Mouse (Mus musculus) cerebellum, adult 2 months (tissue): ENCODE data around the gene Gm49395. TPM values are rescaled to one million over a fixed set of nuclear protein-coding genes. Genes with fewer than 3 reads are reported as not detected.
A peak's percentile ranks its signal among the peaks of the same experiment; 100 is the strongest.

Experiments used
- DNase-seq, 2 experiments: peaks; one replicate each; pipeline ENCODE4 v3.0.0; 2021
- H3K27ac ChIP-seq: fragments of 200-500 bp; 2 replicates; pipeline ENCODE4 v1.5.1; 2012; ENCODE audit warnings: low read length, control low read depth, inconsistent platforms; ENCODE audit not compliant: insufficient read depth
- H3K27me3 ChIP-seq: fragments of 200-500 bp; 2 replicates; pipeline ENCODE4 v1.6.1; 2012; ENCODE audit warnings: inconsistent platforms, mild to moderate bottlenecking, low read length, moderate library complexity; ENCODE audit not compliant: control insufficient read depth, insufficient read depth
- H3K4me1 ChIP-seq: fragments of 200-500 bp; 2 replicates; pipeline ENCODE4 v1.6.1; 2011; ENCODE audit warnings: low read length; ENCODE audit not compliant: control insufficient read depth, insufficient read depth
- H3K4me3 ChIP-seq: fragments of 200-500 bp; replicated peaks from 2 replicates; pipeline ENCODE3; 2011; ENCODE audit warnings: mild to moderate bottlenecking, low read depth, low read length, control low read depth; ENCODE audit not compliant: insufficient read depth
- CTCF ChIP-seq: fragments of 200-500 bp; IDR thresholded peaks from 2 replicates; pipeline ENCODE4 v1.5.1; 2011; ENCODE audit warnings: low read depth, mild to moderate bottlenecking, control low read depth, low read length, moderate library complexity, borderline replicate concordance; ENCODE audit not compliant: insufficient read depth
- POLR2A ChIP-seq: fragments of 200-500 bp; IDR thresholded peaks from 2 replicates; pipeline ENCODE4 v1.6.1; 2011; ENCODE audit warnings: low read length, control low read depth, borderline replicate concordance; ENCODE audit not compliant: insufficient read depth
- WGBS: fragments of 180-500 bp; shearing (Covaris S2); methylation state at CpG from one replicate; pipeline ENCODE4 v1.1.7; 2018; 5-methylcytosine and 5-hydroxymethylcytosine counted together
- polyA plus RNA-seq: library from polyadenylated mRNA; depleted of rRNA; stranded (reverse); fragments of >200 nt; gene quantifications from 2 replicates; pipeline ENCODE4 v1.2.3, GENCODE M21; 2012; rRNA removed

Gene Gm49395
- polyA plus RNA-seq = 0.54 and 0.80 TPM in 2 replicates

DNA sequence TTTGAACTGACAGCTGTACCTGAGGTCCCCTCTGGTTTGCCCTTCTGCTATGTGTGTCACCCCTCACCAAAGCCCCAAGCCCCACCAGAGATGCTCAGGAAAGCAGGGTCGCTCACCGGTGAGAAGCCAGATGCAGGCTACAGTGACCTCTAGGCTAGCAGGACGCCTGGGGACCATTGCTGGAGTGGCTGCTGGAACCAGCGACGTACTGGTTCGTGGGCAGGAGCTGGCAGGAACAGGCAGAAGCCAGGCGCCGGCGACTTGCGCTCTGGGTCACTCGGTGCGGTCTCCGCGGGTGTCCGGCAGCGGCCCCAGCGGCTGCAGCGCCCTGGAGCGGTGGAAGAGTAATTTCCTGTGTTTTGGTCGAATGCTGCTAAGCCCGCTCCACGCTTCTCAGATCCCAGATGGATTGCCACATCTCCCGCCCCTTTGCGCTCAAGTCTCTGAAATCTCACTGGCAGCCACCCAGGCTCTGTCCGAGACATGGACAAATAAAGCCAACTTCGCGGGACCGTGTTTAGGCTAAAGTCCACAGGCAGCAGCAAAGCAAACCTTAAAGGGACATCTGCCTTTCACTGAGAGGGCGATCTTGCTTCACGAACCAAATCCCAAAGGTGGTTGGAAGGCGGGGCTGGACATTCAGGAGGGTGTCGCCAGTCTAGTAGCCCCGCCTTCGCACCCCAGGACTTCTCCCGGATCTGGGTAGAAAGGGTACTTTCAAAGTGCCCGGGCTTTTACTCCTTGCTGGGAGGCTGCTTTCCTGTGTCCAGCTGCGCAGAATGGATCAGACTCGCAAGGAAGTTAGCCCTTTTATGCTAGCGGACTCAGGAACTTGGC is at the start of gene Gm49395, which contains the start of gene Itga1:
TSS of gene Gm49395 (minus strand) at position 567 of the 837 bp plus-strand sequence.
TSS of gene Itga1 (minus strand) at position 610 of the 837 bp plus-strand sequence.
- DNase-seq = peak; percentile 25 to 37
- H3K4me1 ChIP-seq = no peaks in the 10 kb centered on the region
- H3K27me3 ChIP-seq = no peaks in the 10 kb centered on the region
- H3K4me3 ChIP-seq = peak within 1 kb of the TSS; percentile 66
- H3K27ac ChIP-seq = no peak within 1 kb of the TSS; the same call in 1 of the 2 replicates
- no peak for TF ChIP-seq CTCF
- no peak for TF ChIP-seq POLR2A
- under 1% methylated on average over 39 of the region's 39 CpGs for WGBS

DNA sequence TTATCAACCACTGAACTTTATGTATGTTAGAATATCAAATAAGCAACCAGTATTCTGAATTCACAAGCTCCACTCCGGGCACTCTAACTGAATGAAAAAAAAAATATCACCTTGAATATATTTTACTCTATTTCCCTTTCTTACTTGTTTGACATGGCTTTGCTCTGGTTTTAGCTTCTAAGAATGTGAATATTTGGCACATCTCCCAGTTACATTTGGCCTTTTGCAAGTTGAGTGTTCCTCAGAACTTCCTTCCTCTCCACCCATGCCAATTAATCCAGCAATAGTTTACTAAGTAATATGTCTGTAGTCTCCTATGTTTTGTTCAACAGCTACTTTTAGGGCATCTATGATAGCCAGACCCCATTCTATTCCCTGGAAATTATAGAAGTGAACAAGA is 48.9 kb upstream of the Gm49395 start:
- Histone ChIP-seq H3K4me3 (no peak overlapping the region), H3K27ac (no peak overlapping the region), H3K27me3 (no peaks in the 10 kb centered on the region), H3K4me1 (no peaks in the 10 kb centered on the region)
- TF ChIP-seq CTCF (no peak), POLR2A (no peak)
- WGBS = 90% methylated on average over 1 of the region's 1 CpGs
- no peak for DNase-seq

DNA sequence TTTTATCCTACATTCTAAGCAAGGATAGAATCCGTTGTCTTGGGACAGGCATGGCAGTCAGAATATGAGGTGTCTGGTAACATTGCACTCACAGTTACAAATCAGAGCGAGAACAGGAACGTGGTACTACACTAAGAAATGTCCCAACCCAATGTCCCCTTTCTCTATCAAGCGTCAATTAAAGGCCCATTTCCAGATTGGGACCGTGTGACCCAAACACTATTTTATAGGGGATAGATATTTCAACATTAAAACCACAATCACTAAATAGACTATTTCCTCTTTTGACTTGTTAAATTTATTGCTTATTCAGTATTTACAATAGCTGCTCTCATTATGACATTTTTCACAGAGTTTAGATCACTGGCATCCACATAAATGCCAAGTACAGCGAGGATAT is 48.1 kb upstream of the Gm49395 start:
- Histone ChIP-seq H3K4me3 (no peak overlapping the region), H3K27me3 (no peaks in the 10 kb centered on the region), H3K4me1 (no peaks in the 10 kb centered on the region), H3K27ac (no peak overlapping the region)
- TF ChIP-seq CTCF (no peak), POLR2A (no peak)
- no peak for DNase-seq
- 91% methylated on average over 6 of the region's 6 CpGs for WGBS

DNA sequence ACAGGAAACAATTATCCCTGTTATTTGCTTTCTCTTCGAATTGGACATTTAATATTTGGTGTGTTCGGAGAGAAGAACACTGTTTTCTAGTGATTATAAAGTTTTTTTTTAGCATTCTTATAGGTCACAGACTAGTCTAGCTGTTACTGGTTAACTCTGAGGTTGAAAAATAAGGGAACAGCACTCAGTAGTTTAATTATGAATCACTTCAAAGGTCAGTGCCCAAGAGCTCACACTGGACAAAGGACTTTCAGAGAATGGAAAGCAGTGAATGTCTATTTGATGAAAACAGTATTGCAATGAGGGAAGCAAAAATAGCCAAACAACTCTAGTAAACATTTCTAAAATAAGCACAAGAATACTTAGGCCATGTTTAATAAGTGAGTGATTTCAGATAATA is 41.9 kb upstream of the Gm49395 start:
- 94% methylated on average over 2 of the region's 2 CpGs for WGBS
- Histone ChIP-seq H3K4me1 (no peaks in the 10 kb centered on the region), H3K4me3 (no peak overlapping the region), H3K27ac (no peak overlapping the region), H3K27me3 (no peaks in the 10 kb centered on the region)
- DNase-seq = no peak
- TF ChIP-seq CTCF = no peak
- TF ChIP-seq POLR2A = no peak

DNA sequence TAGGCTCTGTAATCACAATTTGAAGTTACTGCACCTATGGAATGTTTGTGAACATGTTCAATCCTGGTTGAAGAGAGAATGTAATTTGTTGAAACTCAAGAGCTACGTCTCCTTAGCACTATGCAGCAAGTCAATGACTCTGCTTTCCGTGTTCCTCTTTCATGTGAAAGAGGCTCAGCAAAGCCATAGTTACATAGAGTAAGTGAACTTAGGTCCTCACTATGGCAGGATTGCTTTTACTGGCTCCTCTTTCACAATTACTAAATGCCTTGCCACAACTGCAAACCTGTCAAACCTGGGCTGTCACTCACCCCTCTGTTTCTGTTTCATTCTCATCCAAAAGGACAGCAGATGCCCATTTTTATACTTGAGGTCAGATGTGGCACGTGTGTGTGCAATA is 40.3 kb upstream of the Gm49395 start:
- no peak for TF ChIP-seq POLR2A
- TF ChIP-seq CTCF = no peak
- H3K27me3 ChIP-seq = no peaks in the 10 kb centered on the region
- no peak overlapping the region for H3K27ac ChIP-seq
- DNase-seq = no peak
- WGBS = 89% methylated on average over 3 of the region's 3 CpGs
- H3K4me1 ChIP-seq = no peaks in the 10 kb centered on the region
- H3K4me3 ChIP-seq = no peak overlapping the region

DNA sequence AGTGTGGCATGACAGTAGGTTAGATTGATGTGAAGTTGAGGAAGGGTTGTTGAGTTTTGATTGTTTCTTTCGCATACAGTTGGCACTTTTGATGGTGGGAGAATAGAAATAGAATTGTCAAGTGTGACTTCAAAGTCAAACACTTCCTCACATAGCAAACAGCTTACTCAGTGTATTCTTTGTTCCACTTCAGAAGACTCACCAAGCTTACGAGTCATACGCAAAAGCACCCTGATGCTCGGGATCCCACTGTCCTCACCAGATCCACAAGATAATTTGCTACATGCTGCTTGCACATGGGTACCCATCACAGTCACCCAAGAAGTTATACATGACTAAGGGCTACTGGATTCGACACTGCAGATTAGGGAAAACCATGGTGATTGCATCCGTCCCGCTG is 36.8 kb upstream of the Gm49395 start:
- 87% methylated on average over 7 of the region's 7 CpGs for WGBS
- Histone ChIP-seq H3K4me1 (no peaks in the 10 kb centered on the region), H3K4me3 (no peak overlapping the region), H3K27me3 (no peaks in the 10 kb centered on the region), H3K27ac (no peak overlapping the region)
- no peak for DNase-seq
- no peak for TF ChIP-seq POLR2A
- no peak for TF ChIP-seq CTCF

DNA sequence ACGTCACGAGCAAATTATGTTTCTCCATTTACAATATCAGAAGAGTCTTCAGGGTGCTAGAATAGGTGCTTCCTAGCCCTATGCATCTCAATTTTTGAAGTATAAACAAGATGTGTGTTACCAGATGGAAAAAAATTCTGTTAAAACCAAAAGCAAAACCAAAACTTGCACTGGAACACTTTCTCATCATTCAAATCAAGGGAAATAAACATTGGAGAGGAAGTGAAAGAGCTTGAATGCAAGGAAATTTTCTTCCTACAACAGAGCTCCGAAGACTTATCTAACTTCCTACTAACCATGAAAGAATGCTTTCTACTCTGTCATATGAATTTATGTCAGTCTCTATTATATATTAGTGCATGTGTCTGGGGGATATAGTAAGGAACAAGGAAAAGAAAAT is 35.0 kb upstream of the Gm49395 start:
- WGBS = 91% methylated on average over 3 of the region's 3 CpGs

DNA sequence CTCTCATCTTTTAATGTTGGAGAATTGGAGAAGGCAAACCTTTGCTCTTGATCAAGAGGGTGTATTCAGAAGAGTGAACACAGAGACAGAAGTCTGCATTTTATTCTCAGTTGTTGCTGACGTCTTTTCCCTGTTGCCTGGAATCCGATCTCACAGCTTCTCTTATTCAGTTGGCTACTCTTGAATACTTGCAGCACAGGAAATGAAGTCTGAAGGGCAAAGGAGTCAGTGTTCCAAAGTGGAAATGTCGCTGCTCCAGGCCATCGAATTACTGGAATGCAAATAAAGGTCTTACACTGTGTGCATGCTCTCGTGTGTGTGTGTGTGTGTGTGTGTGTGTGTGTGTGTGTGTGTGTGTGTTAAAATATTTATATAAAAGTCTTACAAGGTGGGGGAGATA is 30.7 kb upstream of the Gm49395 start:
- no peak for DNase-seq
- Histone ChIP-seq H3K27me3 (no peaks in the 10 kb centered on the region), H3K4me1 (no peaks in the 10 kb centered on the region), H3K4me3 (no peak overlapping the region), H3K27ac (no peak overlapping the region)
- 19% methylated on average over 5 of the region's 5 CpGs for WGBS
- TF ChIP-seq POLR2A = no peak
- TF ChIP-seq CTCF = no peak

More for the DNA sequence above, 35.0 kb upstream of the Gm49395 start:
- H3K4me3 ChIP-seq = no peak overlapping the region
- no peak for DNase-seq
- H3K4me1 ChIP-seq = no peaks in the 10 kb centered on the region
- H3K27ac ChIP-seq = no peak overlapping the region
- TF ChIP-seq POLR2A (no peak), CTCF (no peak)
- H3K27me3 ChIP-seq = no peaks in the 10 kb centered on the region
